Mouse (Mus musculus) midbrain, embryonic 12.5 days (tissue): ENCODE measurements around the gene Elmsan1. TPM values are rescaled to one million over a fixed set of nuclear protein-coding genes. Genes with fewer than 3 reads are reported as not detected.

ENCODE experiments used
- ATAC-seq: fragments of 200-750 bp; cut with Nextera tagmentation; 2 replicates; pipeline ENCODE4 v1.8.0; 2017; ENCODE audit warnings: low read depth, moderate TSS enrichment, moderate library complexity; ENCODE audit not compliant: low FRiP score
- H3K27ac ChIP-seq: fragments of 300-500 bp; sonication (generic); replicated peaks from 2 replicates; pipeline ENCODE4 v1.5.1; 2016; ENCODE audit warnings: mild to moderate bottlenecking
- H3K27me3 ChIP-seq: fragments of 300-500 bp; sonication (generic); 2 replicates; pipeline ENCODE4 v1.6.1; 2016; ENCODE audit warnings: mild to moderate bottlenecking
- H3K36me3 ChIP-seq: fragments of 300-500 bp; sonication (generic); 2 replicates; pipeline ENCODE4 v1.6.1; 2016
- H3K4me1 ChIP-seq: fragments of 300-500 bp; sonication (generic); 2 replicates; pipeline ENCODE4 v1.6.1; 2016
- H3K4me2 ChIP-seq: fragments of 300-500 bp; sonication (generic); replicated peaks from 2 replicates; pipeline ENCODE4 v1.6.1; 2016; ENCODE audit warnings: mild to moderate bottlenecking, moderate library complexity
- H3K4me3 ChIP-seq: fragments of 300-500 bp; sonication (generic); 2 replicates; pipeline ENCODE4 v1.5.1; 2016; ENCODE audit warnings: mild to moderate bottlenecking
- H3K9ac ChIP-seq: fragments of 300-500 bp; sonication (generic); replicated peaks from 2 replicates; pipeline ENCODE4 v1.6.1; 2016; ENCODE audit warnings: mild to moderate bottlenecking, moderate library complexity
- H3K9me3 ChIP-seq: fragments of 300-500 bp; sonication (generic); 2 replicates; pipeline ENCODE4 v1.6.1; 2016; ENCODE audit warnings: mild to moderate bottlenecking
- WGBS: fragments of 180-500 bp; shearing (Covaris S2); methylation state at CpG from one replicate; pipeline ENCODE4 v1.1.7; 2016; 5-methylcytosine and 5-hydroxymethylcytosine counted together
- polyA plus RNA-seq: library from polyadenylated mRNA; unstranded; fragments of >200 nt; fragmentation: Nextera tagmentation; extraction: Ambion mirVana; gene quantifications from 2 replicates; pipeline ENCODE4 v1.2.1, GENCODE M21; 2016

The Elmsan1 gene
- polyA plus RNA-seq, 1 experiment from 2014 or later, result 6.6 TPM

DNA sequence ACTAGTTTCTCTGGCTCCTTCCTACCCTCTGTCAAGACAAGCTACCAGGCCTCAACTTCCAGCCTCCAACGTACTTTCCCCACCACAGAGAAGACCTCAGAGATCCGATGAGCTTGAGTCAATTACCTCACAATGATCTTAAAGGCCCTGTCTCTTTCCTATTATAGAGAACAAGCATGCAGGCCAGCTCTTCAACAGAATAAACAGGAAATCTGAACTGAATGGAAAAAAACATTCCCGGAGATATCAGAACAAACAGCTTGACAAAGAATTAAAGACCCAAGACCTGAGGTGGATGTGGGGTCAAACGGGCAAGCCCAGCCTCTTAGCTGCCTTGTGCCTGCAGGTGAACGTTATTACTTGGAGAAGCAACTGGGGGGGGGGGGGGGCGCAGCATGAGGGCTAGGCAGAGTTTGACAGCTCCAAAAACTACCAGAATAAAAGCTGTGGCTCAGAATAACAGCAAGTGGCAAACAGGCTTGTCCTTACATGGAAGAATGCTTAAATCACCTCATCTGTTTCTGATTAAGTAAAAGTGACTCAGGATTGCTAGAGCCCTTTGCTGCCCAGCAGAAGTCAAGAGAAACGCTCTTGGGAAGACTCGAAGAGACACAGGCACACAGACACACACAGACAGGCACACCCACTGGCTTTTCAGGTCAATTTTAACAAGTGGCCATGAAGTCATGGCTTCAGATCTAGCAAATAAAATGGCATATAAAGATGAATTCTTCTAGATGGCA is 52.9 kb downstream of the Elmsan1 start:
- 76% methylated on average over 8 of the region's 8 CpGs for WGBS
- H3K36me3 ChIP-seq, result peaks cover 4% of the 10 kb centered on the region

DNA sequence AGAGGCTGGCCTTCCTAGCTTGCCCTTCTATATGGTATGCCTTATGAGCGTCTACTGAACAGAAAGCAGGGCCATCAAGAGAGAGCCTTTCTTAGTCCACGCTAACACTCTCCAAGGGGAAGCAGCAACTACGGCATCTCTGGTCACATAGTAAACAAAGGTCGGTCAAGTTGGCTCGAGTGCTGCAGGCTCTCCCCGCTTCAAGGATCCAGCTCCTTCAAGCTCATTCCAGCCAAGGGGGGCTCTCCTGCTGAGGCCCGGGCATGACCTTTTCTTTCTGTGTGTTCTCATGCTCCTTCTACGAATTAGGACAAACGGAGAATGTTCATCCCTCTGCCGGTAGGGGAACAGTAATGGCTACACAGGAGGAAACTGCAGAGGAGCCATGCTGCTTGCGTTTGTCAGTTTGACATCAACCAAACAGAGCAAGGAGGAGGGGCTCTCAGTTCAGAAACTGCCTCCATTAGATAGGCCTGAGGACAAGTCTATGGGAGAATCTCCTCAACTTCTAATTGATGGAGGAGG is 55.0 kb downstream of the Elmsan1 start:
- Histone ChIP-seq H3K4me3 (no peak overlapping the region), H3K9me3 (no peaks in the 10 kb centered on the region)
- WGBS, result 85% methylated on average over 11 of the region's 11 CpGs

More for the DNA sequence above, 52.9 kb downstream of the Elmsan1 start:
- no peak for ATAC-seq
- no peak overlapping the region for H3K9ac ChIP-seq
- no peaks in the 10 kb centered on the region for H3K9me3 ChIP-seq
- H3K4me2 ChIP-seq, result no peak overlapping the region
- no peak overlapping the region for H3K4me3 ChIP-seq
- H3K27me3 ChIP-seq, result no peaks in the 10 kb centered on the region
- H3K4me1 ChIP-seq, result no peaks in the 10 kb centered on the region
- H3K27ac ChIP-seq, result no peak overlapping the region

DNA sequence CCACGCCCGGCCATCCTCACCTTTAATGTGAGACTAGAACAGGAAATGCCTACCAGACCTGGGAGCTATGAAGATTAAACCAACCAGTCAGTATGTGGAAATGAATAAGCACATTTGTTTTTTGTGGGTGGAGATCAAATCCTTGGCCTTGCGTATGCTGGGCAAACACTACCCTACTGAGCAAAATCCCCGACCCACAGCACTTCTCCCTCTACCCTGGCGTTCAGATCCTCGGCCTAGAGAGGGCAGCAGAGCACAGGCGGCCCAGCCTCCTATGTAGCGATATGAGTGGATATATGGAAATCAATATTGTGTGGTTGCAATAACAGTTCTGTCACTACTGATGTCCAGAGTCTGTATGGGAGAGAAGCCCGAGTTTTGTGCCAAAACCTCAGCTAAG is 55.5 kb downstream of the Elmsan1 start:
- Histone ChIP-seq H3K9ac (no peak overlapping the region), H3K27me3 (no peaks in the 10 kb centered on the region), H3K36me3 (peaks cover 30% of the 10 kb centered on the region), H3K27ac (no peak overlapping the region), H3K4me1 (no peaks in the 10 kb centered on the region), H3K4me2 (no peak overlapping the region), H3K9me3 (no peaks in the 10 kb centered on the region), H3K4me3 (no peak overlapping the region)
- ATAC-seq, result no peak
- WGBS, result 89% methylated on average over 9 of the region's 9 CpGs

More for the DNA sequence above, 55.0 kb downstream of the Elmsan1 start:
- no peak overlapping the region for H3K9ac ChIP-seq
- ATAC-seq, result no peak
- H3K4me1 ChIP-seq, result no peaks in the 10 kb centered on the region
- peaks cover 25% of the 10 kb centered on the region for H3K36me3 ChIP-seq
- no peak overlapping the region for H3K27ac ChIP-seq
- no peak overlapping the region for H3K4me2 ChIP-seq
- no peaks in the 10 kb centered on the region for H3K27me3 ChIP-seq

DNA sequence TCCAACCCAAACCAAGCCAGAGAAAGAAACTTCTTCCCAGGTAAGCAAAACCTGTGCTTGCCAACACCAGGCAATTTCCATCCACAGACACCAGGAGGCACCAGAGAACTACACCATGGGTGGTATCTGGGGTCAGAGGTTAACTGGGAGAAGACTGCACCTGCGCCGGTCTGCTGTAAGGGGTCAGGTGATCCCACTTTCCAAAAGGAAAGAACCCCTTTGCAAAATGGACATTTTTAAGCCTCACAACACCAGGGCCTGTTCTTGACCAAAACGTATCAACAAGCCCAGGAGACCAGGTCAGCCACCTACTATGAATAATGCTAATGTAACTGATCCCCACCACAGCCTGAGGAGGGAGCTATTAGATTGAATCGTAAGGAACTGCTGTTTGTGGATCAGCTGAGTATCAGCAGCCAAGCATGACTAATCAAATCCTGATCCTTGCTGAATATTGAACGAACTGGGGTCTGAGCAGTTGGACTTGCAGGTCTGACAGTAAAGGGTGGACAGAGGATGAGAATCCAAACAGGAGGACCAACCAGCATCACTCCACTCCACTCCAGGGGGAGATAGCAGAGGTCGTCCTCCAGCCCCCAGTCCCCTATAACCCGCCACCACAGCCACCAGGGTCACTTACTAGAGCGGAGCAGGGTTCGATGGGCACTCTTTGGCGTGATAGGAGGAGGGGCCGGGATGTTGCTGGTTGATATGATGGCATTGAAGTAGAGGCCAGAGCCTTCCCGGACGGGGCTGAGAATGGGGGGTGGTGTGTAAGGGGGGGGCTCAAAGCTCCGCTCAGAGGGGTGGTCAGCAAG is 56.9 kb downstream of the Elmsan1 start:
- Histone ChIP-seq H3K4me2 (no peak overlapping the region), H3K36me3 (peaks cover 39% of the 10 kb centered on the region), H3K27ac (no peak overlapping the region), H3K4me1 (no peaks in the 10 kb centered on the region), H3K9me3 (no peaks in the 10 kb centered on the region), H3K27me3 (no peaks in the 10 kb centered on the region), H3K9ac (no peak overlapping the region), H3K4me3 (no peak overlapping the region)
- WGBS, result 73% methylated on average over 14 of the region's 14 CpGs
- peak; percentile 30; the same call in 1 of the 2 replicates for ATAC-seq

DNA sequence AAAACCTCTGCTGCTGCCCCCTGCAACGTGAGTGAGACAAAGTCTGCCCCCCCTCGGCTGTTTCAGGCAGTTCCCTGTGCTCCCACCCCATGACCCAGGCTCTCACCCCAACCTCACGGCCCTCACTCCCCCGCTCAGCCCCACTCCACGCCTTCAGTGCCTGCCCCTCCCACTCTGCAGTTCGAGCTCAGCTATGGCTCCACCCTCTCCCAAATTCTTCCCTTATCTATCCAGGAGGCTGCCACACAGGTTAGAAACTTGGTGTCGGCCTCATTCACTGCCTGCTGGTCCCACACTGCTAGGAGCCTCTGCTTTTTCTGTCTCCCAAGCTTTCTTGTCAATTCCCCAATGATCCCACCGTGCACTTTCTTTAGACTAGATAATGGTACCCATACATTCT is 57.6 kb downstream of the Elmsan1 start:
- Histone ChIP-seq H3K4me3 (no peak overlapping the region), H3K4me1 (no peaks in the 10 kb centered on the region), H3K27me3 (no peaks in the 10 kb centered on the region), H3K27ac (no peak overlapping the region), H3K9me3 (no peaks in the 10 kb centered on the region), H3K36me3 (peaks cover 46% of the 10 kb centered on the region), H3K9ac (no peak overlapping the region), H3K4me2 (no peak overlapping the region)
- 79% methylated on average over 8 of the region's 8 CpGs for WGBS
- ATAC-seq, result no peak

DNA sequence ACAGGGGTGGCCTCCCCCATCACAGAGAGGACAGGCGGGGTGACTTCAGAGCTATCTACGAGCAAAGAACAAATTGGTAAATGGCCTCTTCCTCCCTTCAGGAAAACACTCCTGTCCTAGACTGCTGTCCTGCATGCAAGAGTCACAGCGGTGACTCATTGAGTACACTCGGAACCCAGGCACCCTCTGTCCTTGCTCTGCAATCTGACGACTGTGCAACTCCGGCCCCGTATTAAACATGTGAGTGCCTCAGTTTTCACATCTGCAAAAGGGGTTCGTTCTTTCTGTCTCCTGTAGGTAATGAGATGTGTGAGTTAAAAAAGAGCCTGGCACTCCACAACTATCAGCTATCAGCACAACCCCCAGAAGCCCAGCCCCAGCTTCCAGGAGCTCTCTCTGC is 58.2 kb downstream of the Elmsan1 start:
- Histone ChIP-seq H3K9ac (no peak overlapping the region), H3K4me1 (no peaks in the 10 kb centered on the region), H3K27ac (no peak overlapping the region), H3K4me3 (no peak overlapping the region), H3K27me3 (no peaks in the 10 kb centered on the region), H3K36me3 (peaks cover 50% of the 10 kb centered on the region), H3K9me3 (no peaks in the 10 kb centered on the region), H3K4me2 (no peak overlapping the region)
- WGBS, result 95% methylated on average over 8 of the region's 8 CpGs
- ATAC-seq, result no peak

DNA sequence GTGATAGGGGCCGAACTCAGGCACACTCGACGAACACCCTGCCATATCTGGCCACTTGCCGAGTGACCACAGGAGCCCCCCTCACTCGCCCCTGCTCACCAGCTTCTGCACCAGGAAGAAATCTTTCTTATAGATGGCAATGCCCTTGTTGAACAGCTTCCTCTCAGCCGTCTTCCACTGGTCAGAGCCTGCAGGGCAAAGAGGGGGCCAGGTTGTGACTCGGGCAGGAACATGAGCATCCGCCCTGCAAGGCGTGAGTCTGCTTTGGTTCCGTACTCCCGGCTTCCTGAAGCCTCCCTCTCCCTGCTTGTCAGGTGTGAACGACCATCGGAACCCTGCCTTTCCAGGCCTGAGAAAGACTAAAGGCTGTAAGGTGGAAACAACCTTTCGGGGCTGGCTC is 60.5 kb downstream of the Elmsan1 start:
- Histone ChIP-seq H3K36me3 (peaks cover 70% of the 10 kb centered on the region), H3K27ac (no peak overlapping the region), H3K27me3 (no peaks in the 10 kb centered on the region), H3K4me3 (no peak overlapping the region), H3K9ac (no peak overlapping the region), H3K4me1 (no peaks in the 10 kb centered on the region), H3K9me3 (no peaks in the 10 kb centered on the region), H3K4me2 (no peak overlapping the region)
- WGBS, result 94% methylated on average over 14 of the region's 14 CpGs
- ATAC-seq, result no peak

DNA sequence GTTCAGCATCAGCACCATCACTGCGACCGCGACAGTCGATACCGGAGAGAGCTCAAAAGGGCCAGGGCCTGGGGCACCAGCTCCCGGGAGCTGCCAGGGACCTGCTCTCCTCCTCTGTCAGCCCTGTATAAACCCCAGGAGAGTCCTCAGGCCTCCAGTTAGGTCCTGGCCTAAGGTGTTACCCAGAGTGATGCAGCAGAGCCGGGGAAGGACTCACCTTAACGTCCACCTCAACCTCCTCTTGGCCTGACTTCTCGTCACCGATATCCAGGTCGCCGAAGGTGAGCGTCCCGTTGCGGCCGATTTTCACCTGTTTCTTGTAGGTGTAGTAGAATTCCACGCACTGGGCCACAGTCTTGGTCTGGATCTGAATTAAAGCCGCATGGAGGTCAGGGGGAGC is 62.5 kb downstream of the Elmsan1 start:
- Histone ChIP-seq H3K27ac (no peak overlapping the region), H3K4me1 (no peaks in the 10 kb centered on the region), H3K9ac (no peak overlapping the region), H3K27me3 (no peaks in the 10 kb centered on the region), H3K4me3 (no peak overlapping the region), H3K4me2 (no peak overlapping the region), H3K9me3 (no peaks in the 10 kb centered on the region), H3K36me3 (peaks cover 82% of the 10 kb centered on the region)
- ATAC-seq, result no peak
- WGBS, result 97% methylated on average over 18 of the region's 18 CpGs

DNA sequence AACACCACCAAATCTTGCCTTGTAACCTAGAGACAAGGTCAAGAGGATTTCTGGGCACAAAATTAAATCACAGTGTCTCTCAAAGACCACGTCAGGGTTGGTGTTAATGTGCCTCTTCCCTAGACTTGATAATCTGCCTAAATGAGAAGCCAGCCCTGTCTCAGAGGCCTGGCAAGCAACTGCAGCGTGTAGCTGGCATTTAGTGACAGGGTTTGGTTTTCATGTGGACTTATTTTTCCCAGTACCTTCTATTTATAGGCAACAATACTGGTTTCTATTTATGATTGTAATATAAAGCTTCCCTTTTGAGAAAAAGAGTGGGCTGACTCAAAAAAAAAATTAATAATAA is 63.2 kb downstream of the Elmsan1 start:
- WGBS, result 85% methylated on average over 2 of the region's 2 CpGs

DNA sequence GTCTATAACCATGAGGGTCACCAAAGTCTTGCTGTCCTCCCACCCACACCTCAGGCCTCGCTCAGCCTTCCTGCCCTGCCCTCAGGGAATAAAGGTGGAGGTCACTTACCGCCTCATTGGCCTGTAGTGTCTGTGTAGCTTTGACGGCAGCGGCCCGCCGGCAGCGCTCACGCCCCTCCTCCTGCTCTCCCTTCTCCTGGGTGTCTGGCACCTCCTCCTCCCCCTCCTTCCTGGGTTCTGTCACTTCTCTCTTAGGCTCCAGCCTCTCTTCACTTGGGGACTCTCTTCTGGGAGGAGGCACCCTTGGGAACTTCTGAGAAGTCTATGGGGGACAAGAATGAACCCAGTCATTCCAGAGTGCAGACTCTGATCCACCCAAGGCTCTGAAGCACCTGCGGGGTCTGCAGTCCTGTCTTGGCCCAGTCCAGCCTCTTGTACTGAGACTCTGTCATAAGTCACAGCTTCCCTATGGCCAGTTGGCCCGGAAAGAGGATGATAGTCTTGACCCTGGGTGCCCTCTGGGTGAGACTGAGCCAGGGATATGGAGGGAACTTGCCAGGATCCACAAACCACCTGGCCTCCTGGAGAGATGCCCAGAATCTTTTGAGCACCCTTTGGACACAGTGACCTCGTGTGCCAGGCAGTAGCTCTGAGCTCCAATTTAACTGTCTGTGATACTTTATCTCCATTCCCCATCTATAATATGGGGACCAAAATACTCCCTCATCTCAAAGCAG is 63.7 kb downstream of the Elmsan1 start:
- no peak for ATAC-seq
- 80% methylated on average over 11 of the region's 11 CpGs for WGBS
- peaks cover 74% of the 10 kb centered on the region for H3K36me3 ChIP-seq

More for the DNA sequence above, 63.2 kb downstream of the Elmsan1 start:
- Histone ChIP-seq H3K9ac (no peak overlapping the region), H3K4me1 (no peaks in the 10 kb centered on the region), H3K4me2 (no peak overlapping the region), H3K9me3 (no peaks in the 10 kb centered on the region), H3K27ac (no peak overlapping the region), H3K27me3 (no peaks in the 10 kb centered on the region), H3K4me3 (no peak overlapping the region), H3K36me3 (peaks cover 80% of the 10 kb centered on the region)
- ATAC-seq, result no peak

DNA sequence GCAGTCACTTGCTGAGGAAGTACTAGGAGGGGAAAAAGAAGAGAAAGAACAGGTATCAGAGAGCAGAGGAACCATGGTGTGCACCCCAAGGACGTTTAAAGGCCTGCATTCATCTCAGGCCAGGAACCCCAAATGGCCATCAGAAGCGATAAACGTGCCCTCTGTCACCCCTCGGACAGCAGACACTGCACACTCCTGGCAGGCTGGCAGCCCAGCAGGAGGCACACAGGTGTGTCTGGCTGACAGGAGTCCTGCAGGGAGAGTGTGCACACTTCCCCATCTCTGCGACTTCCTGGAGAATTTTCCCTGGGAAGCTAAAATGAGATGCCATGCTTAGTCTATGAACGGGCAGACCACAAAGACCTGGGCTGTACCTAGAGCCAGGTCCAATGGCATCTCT is 65.3 kb downstream of the Elmsan1 start:
- Histone ChIP-seq H3K36me3 (peaks cover 59% of the 10 kb centered on the region), H3K9me3 (no peaks in the 10 kb centered on the region), H3K27ac (no peak overlapping the region), H3K9ac (no peak overlapping the region), H3K27me3 (no peaks in the 10 kb centered on the region), H3K4me1 (peaks cover 17% of the 10 kb centered on the region), H3K4me3 (no peak overlapping the region), H3K4me2 (no peak overlapping the region)
- no peak for ATAC-seq
- 80% methylated on average over 6 of the region's 6 CpGs for WGBS

More for the DNA sequence above, 63.7 kb downstream of the Elmsan1 start:
- no peak overlapping the region for H3K4me3 ChIP-seq
- H3K9ac ChIP-seq, result no peak overlapping the region
- no peaks in the 10 kb centered on the region for H3K27me3 ChIP-seq
- H3K27ac ChIP-seq, result no peak overlapping the region
- H3K9me3 ChIP-seq, result no peaks in the 10 kb centered on the region
- H3K4me1 ChIP-seq, result peaks cover 5% of the 10 kb centered on the region; the same call in 1 of the 2 replicates
- H3K4me2 ChIP-seq, result no peak overlapping the region
